Mouse (Mus musculus): Measurements from ENCODE around the gene Ing2.

Ing2 gene

GRCm38 (mm10) chr8:47675786-47676185 lies 430 bp upstream of the Ing2 start:
- peak; percentile 71 for DNase-seq (ENCODE audit: low read depth, low spot score)

GRCm38 (mm10) chr8:47674140-47674776 lies 1.1 kb downstream of the Ing2 start:
- DNase-seq (ENCODE audit: low read depth, low spot score) = peak; percentile 34

GRCm38 (mm10) chr8:47673317-47674139 lies 1.8 kb downstream of the Ing2 start:
- DNase-seq (ENCODE audit: low read depth, low spot score) = peak; percentile 87

GRCm38 (mm10) chr8:47664231-47664785 lies 11.0 kb downstream of the Ing2 start:
- no peak for DNase-seq (ENCODE audit: low read depth, low spot score)

GRCm38 (mm10) chr8:47663201-47663600 lies 12.2 kb downstream of the Ing2 start:
- DNase-seq (ENCODE audit: low read depth, low spot score) = no peak

GRCm38 (mm10) chr8:47662716-47663115 lies 12.6 kb downstream of the Ing2 start:
- no peak for DNase-seq (ENCODE audit: low read depth, low spot score)

GRCm38 (mm10) chr8:47660394-47660793 lies 15.0 kb downstream of the Ing2 start:
- no peak for DNase-seq (ENCODE audit: low read depth, low spot score)

- DNase-seq (ENCODE audit: low read depth, low spot score) = no peak
These were observed 15.9 kb downstream of the Ing2 start for GRCm38 (mm10) chr8:47659463-47659862.

- no peak for DNase-seq (ENCODE audit: low read depth, low spot score)
These were observed 20.9 kb downstream of the Ing2 start for GRCm38 (mm10) chr8:47654406-47654805.

GRCm38 (mm10) chr8:47652737-47653076 lies 22.6 kb downstream of the Ing2 start:
- DNase-seq (ENCODE audit: low read depth, low spot score) = no peak

GRCm38 (mm10) chr8:47651913-47652736 lies 23.2 kb downstream of the Ing2 start:
- DNase-seq (ENCODE audit: low read depth, low spot score) = no peak

GRCm38 (mm10) chr8:47650853-47651252 lies 24.5 kb downstream of the Ing2 start:
- no peak for DNase-seq (ENCODE audit: low read depth, low spot score)

- DNase-seq (ENCODE audit: low read depth, low spot score) = no peak
These were observed 25.8 kb downstream of the Ing2 start for GRCm38 (mm10) chr8:47649551-47649950.

GRCm38 (mm10) chr8:47642514-47643064 lies 32.8 kb downstream of the Ing2 start:
- DNase-seq (ENCODE audit: low read depth, low spot score) = no peak

- no peak for DNase-seq (ENCODE audit: low read depth, low spot score)
These were observed 38.2 kb downstream of the Ing2 start for GRCm38 (mm10) chr8:47637152-47637551.

GRCm38 (mm10) chr8:47636032-47636431 lies 39.3 kb downstream of the Ing2 start:
- no peak for DNase-seq (ENCODE audit: low read depth, low spot score)

- no peak for DNase-seq (ENCODE audit: low read depth, low spot score)
These were observed 40.5 kb downstream of the Ing2 start for GRCm38 (mm10) chr8:47634791-47635341.

GRCm38 (mm10) chr8:47621144-47621543 lies 54.2 kb downstream of the Ing2 start:
- no peak for DNase-seq (ENCODE audit: low read depth, low spot score)
